Mouse (Mus musculus) frontal cortex, postnatal 10 days (tissue): ENCODE measurements at regions not wholly inside any gene's neighbourhood (a gene's known extent, or its start where the extent isn't known, plus 50 kb on each side); places are given as distances from the start of the nearest gene placed in this dataset.

Experiments
- DNase-seq, 2 experiments: peaks; one replicate each; pipeline ENCODE4 v3.0.0; 2022; ENCODE audit warnings: low spot score in 2 of 2, mixed read lengths in 1 of 2

DNA sequence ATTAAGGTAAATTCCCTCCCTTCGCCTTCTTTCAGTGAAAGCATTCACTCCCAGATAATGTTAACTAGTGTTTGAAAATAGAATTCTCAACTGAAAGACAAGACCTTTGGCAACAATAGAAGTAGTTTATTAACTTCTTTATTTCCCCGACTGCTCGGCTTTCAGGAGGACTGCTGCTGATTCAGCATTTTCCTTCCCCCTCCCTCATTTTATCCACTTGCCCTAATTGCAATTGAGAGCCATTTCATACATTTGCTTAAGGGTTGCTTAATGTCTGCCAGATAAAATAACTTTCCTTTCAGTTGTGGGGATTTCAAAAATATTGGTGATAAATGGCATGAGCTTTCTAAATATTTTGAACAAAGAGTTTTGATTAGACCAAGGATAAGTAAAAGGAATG lies 744.5 kb downstream of the Brinp3 start:
- DNase-seq, result no peak

GRCm38 (mm10) chr1:147273324-147273723 lies 778.8 kb downstream of the Brinp3 start:
- DNase-seq, result no peak

DNA sequence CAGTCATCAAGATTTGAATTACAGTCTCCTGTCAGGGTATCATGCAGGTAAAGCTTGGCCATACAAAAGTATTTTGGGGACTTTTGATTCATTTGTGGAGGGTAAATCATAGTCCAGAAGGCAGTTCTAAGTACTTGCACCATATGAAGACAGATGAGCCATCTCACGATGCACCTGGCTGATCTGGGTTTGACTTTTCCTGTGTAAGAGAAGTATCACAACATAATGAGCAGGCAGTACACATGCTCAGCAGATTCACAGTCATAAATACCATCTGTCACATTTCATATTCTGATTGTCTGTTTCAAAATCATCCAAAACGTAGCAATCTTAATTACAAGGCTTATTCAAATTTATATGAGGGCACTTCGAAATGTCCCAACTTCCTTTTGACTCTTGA lies 796.6 kb downstream of the Brinp3 start:
- no peak for DNase-seq

- no peak for DNase-seq
Observed at GRCm38 (mm10) chr1:147309246-147309645, 814.7 kb downstream of the Brinp3 start.

- peak; percentile 20 to 33 for DNase-seq
Observed at GRCm38 (mm10) chr1:147343276-147343953, 848.9 kb downstream of the Brinp3 start.

DNA sequence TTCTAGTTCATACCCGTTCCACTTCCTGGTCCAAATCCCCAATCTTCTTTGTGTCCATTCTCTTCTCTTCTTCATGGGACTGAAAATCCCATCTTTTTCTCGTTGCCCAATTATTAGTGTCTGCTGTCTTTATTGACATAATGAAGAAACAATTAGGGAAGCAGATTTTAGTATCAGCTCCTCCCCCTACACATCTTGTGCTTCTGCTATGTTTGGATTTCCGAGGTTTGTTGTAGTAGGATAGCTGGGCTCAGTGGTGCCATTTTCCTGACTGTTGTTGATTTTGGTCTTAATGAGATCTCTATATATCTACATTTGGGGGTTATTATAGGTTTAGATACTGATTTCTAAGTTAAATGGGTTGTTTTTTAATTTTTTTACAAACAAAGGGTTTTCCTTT lies 849.5 kb downstream of the Brinp3 start:
- no peak for DNase-seq
